Mouse (Mus musculus): ENCODE results near the gene Arntl.

Gene Arntl

DNA sequence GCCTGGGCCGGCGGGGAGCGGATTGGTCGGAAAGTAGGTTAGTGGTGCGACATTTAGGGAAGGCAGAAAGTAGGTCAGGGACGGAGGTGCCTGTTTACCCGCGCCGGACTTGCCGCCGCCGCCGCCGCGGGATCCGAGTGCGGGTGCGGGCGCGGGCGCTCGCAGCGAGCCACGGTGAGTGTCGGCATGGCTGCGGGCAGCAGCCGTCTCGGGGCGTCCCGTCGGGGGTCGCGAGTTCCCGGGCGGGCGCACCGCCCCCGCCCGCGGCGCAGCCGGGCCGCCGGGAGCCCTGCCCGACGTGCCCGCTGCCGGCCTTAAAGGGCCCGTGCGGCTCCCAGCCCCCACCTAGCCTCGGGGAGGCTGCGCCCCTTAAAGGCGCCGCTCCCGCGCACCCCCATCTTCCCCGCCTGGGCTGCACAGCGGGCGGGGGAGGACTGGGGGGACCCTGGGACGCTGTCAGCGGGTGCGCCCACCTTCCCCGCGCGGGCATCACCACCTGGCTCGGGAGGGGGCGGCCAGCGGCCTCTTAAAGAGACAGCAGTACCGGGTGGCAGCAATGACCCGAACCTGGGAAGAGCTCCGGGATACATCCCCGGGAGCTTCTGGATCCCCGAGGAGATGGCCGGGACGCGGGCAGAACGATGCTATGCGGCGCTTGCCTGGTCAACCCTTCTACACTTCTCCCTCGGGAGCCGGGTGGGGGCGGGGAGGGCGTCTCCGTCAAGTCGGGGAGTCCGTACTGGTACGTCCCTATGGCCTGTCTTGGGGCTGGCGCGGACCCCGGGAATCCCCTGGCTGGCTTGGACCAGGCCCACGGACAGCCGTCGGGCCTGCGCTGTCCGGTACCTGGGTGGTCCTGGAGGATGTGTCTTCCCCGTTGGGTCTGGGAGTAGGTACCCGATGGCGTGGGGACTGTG is 464 bp downstream of the Arntl start:
- peak; percentile 46 for DNase-seq (ENCODE audit: low read depth, low spot score)

- DNase-seq (ENCODE audit: low read depth, low spot score): no peak
These were observed 1.1 kb downstream of the Arntl start for GRCm38 (mm10) chr7:113208388-113208753.

- DNase-seq (ENCODE audit: low read depth, low spot score): no peak
These were observed 3.2 kb downstream of the Arntl start for GRCm38 (mm10) chr7:113210441-113210840.

- DNase-seq (ENCODE audit: low read depth, low spot score): no peak
These were observed 7.2 kb downstream of the Arntl start for GRCm38 (mm10) chr7:113214245-113215169.

DNA sequence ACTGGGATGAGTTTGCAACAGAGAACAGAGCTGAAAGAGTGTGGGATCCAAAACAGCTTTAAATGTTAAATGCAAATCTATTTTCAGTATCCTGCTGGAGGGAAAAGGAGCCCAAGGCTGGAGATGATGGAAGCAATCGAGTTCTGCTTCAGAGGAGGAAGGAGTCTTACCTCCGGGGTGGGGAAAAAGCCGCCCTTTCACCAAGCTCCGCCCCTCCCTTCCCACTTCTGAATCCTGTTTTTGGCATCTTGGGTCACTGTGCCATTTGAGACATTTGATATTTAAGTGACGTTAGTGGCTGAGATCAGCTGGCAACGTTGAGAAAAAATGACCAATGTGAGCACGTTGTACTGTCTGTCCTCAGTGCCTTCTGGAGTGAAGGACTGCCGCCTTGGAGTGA is 8.9 kb downstream of the Arntl start:
- DNase-seq (ENCODE audit: low read depth, low spot score): no peak

DNA sequence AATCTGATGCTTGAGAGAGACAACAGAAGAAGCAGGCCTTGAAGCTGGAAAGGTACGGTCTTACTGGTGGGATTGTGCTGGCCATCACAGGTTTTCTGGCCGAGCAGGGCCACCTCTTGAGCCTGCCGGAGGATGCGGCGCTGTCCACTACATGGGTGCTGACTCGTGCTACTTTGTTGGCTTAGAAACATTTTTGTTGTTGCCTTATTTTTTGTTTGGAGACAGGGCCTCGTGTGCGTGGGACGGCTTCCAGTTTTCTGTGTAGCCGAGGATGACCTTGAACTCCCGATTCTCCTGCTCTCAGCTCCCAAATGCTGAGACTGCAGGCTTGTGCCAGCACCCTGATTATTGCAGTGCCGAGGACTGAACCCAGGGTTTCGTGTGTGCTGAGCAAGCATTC is 12.2 kb downstream of the Arntl start:
- DNase-seq (ENCODE audit: low read depth, low spot score): peak; percentile 40

GRCm38 (mm10) chr7:113219864-113220263 is 12.6 kb downstream of the Arntl start:
- no peak for DNase-seq (ENCODE audit: low read depth, low spot score)

DNA sequence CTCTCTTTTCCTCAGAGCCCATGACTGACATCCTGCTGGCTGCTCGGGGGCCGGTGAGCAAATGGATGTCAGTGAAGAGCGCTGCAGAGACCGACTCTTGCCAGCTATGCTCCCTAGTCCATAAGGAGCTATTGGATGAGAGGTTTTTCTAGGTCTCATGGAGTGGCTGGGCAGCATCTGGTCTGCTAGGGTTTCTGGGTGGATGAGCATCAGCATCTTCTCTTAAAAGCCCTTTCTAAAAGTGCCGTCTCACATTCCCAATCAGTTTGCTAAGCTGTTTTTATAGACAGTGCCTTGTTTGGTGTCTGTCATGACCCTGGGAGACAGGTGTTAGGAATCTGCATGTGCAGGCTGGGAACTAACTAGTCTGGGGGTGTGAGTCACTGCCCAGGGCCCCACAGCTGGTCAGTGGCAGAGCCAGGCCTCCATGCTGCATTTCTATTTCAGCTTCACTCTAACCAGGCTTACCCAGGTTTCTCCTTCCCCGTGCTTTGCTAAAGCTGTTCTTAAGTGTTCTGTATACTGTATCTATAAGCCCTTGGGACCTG is 13.5 kb downstream of the Arntl start:
- DNase-seq (ENCODE audit: low read depth, low spot score): no peak

- no peak for DNase-seq (ENCODE audit: low read depth, low spot score)
These were observed 15.6 kb downstream of the Arntl start for GRCm38 (mm10) chr7:113222821-113223220.

- DNase-seq (ENCODE audit: low read depth, low spot score): no peak
These were observed 17.4 kb downstream of the Arntl start for GRCm38 (mm10) chr7:113224620-113225019.

DNA sequence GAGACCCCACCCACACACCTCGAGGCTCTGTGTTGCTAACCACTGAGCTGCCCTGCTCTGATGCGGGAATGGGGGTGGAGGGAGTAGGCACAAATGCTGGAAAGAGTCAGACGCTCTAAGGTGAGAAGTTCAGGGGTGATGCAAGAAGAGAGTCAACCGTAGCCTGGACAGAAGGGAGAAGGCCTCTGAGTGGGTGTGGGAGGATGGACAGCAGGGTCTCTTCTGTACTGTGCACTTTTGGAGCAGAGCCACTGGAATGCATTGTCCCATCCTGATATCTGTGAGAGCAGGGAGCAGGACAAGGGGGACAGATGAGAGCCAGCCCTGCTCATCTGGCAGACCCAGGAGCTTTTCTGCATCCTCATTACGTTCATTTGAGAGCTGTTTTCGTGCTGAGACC is 21.2 kb downstream of the Arntl start:
- no peak for DNase-seq (ENCODE audit: low read depth, low spot score)

GRCm38 (mm10) chr7:113236135-113236534 is 28.9 kb downstream of the Arntl start:
- DNase-seq (ENCODE audit: low read depth, low spot score): no peak

DNA sequence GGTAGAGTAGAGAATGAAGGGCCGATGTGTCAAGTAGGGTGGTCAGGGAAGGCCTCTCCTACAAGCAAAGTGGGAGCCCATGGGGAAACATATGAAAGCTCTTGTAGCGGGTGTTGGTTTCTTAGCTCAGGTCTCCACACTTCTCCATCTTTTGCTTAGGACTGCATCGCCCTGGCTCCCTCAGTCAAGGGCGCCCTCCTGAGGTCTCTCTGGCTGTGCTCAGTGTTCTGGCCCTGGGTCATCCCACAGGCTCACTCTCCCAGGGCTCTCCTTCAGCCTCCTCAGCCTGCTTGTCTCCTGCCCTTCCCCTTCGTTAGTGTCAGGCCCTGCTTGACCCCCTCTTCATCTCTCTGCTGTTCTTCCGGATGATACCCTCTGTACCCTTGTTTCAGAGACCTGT is 31.1 kb downstream of the Arntl start:
- DNase-seq (ENCODE audit: low read depth, low spot score): peak; percentile 38

- DNase-seq (ENCODE audit: low read depth, low spot score): no peak
These were observed 32.3 kb downstream of the Arntl start for GRCm38 (mm10) chr7:113239448-113240130.

- no peak for DNase-seq (ENCODE audit: low read depth, low spot score)
These were observed 33.2 kb downstream of the Arntl start for GRCm38 (mm10) chr7:113240438-113240837.

- no peak for DNase-seq (ENCODE audit: low read depth, low spot score)
These were observed 34.8 kb downstream of the Arntl start for GRCm38 (mm10) chr7:113241901-113242661.

GRCm38 (mm10) chr7:113242688-113243087 is 35.4 kb downstream of the Arntl start:
- DNase-seq (ENCODE audit: low read depth, low spot score): no peak

DNA sequence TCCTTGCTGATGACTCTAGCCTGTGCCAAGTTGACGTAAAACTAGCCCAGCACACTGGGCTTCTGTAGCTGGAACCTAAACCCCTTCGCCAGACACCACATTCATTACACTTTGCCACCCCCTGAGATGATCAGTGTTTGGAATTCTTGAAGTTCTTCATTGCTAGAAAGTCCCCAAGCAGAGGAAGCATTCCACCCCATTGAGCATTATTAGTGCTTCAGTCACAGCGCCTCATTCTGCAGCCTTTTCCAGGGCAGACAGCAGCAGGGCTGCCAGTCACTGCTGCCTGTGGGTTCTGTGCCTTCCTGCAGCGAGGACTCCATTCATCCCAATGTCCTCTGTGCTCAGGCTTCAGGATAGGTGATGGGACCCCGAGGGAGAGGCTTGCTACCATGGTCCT is 37.9 kb downstream of the Arntl start:
- no peak for DNase-seq (ENCODE audit: low read depth, low spot score)

- DNase-seq (ENCODE audit: low read depth, low spot score): no peak
These were observed 39.2 kb downstream of the Arntl start for GRCm38 (mm10) chr7:113246512-113246911.

GRCm38 (mm10) chr7:113247167-113247566 is 39.9 kb downstream of the Arntl start:
- no peak for DNase-seq (ENCODE audit: low read depth, low spot score)

Data from R1 (cell line).